Mouse (Mus musculus): ENCODE measurements around the gene Eapp.

The Eapp gene

DNA sequence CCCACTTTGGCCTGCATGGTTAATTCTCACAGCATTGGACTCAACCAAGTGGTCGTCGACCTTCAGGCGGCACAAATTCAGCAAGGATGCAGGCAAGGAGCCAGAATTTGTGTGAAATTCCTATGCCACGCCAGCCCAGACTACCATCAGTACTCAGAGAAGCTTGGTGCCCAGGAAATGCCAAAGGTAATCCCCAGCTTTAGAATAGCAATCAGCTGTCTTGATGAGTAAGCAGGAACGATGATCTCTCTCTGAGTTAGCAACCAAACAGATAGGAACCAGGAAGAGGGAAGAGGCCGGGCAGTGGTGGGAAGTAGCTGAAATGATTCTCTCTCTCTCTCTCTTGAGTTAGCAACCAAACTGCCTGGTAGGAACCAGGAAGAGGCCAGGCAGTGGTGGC, 55.4 kb downstream of the Eapp start:
- no peak for DNase-seq (ENCODE audit: low read depth, low spot score)

DNA sequence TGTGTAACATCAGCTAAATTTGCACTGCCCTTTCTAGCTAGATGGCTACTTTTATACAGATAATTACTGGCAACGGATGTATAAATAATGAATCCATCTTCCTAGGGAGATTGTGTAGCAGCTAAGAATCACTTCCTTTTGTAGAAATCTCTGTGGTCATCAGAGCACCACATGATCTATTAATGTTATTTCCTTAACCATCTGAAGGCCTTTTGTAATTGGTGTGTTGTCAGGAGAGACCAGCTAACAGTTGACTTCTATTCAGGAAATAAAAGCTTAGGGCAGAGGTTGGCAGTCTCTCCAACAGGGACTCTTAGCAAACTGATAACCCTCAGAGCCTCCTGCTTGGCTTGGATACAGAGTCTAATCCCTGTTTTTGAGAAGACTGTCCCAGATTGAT, 58.7 kb downstream of the Eapp start:
- DNase-seq (ENCODE audit: low read depth, low spot score): no peak

DNA sequence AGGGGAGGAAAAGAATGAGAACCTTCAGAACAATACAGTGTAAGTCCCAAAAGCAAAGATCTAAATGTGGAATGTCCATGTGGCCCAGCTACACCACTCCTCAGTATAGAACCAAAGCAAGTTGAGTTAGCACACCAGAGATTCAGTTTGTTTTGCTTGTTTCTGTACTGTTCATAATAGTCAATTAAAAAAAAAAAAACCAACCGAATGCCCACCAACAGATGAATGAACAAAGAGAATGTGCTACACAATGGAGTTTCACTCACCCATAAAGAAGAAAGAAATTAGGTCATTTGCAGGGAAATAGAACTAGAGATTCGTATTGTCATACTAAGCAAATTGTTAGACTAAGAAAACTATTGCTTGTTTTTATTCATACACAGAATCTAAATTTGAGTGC, 63.6 kb downstream of the Eapp start:
- DNase-seq (ENCODE audit: low read depth, low spot score): no peak

GRCm38 (mm10) chr12:54621942-54622341, 73.8 kb downstream of the Eapp start:
- no peak for DNase-seq (ENCODE audit: low read depth, low spot score)

All from mesoderm, embryonic 11.5 days (tissue).